Mouse (Mus musculus) megakaryocyte, adult 5-6 weeks (primary cell): ENCODE measurements around the gene Igfbp1. TPM values are rescaled to one million over a fixed set of nuclear protein-coding genes. Genes with fewer than 3 reads are reported as not detected.

ENCODE experiments used
- ATAC-seq: 2 replicates; pipeline ENCODE4 v1.8.0; 2016; ENCODE audit warnings: mild to moderate bottlenecking, inconsistent platforms; ENCODE audit not compliant: poor library complexity, severe bottlenecking
- total RNA-seq, 2 experiments: library from RNA; stranded (forward) in 1 of 2; stranded (reverse) in 1 of 2; fragments of 153-499, 151-499 nt in 1 of 2; fragments of 221-1000, 200-1000 nt in 1 of 2; gene quantifications; 2 replicates each; pipeline versions ENCODE4 v1.2.3 to v1.2.4; 2015 to 2017

The Igfbp1 gene
- total RNA-seq (2015) (not detected in 2 replicates), total RNA-seq (2017) (not detected in 2 replicates)

DNA sequence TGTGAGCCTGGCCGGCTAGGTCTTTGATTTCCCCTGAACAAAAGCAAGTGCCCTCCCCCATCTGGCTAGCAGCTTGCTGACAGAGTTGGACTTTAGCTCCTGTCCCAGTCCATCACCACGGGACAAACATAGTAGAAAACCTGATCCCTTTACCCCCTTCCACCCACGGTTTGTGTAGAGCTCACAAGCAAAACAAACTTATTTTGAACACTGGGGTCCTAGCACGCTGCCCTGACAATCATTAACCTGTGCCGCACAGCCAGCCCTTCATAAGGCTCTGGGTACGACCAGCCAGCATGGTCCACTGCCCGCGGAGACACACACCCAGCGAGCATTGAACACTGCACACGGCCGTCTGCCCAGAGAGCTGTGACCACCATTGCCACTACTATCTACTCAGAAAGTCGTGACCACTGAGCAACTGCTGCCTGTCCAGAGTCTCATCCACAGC lies at the start of gene Igfbp1:
Gene Igfbp1 (plus strand): TSS at position 292 of the 451 bp plus-strand sequence.
- ATAC-seq, result no peak

DNA sequence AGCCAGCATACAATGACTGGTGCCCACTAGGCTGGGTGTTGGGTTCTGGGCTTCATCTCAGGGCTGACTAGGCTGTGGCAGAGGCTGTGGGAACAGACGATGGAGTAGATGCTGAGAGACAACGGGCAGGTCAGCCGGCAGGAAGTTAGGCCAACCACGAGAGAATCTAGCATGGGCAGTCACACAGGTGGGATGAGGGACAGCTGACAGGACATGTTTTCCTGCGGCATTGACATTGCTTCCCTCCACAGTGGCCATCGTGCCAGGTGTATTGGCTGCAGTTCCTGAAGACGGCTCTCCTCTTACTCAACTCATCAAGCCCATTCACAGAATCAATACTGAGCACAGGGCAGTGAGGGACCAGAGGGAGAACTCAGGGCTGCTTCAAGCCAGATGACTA lies 49.6 kb upstream of the Igfbp1 start:
- ATAC-seq, result no peak

DNA sequence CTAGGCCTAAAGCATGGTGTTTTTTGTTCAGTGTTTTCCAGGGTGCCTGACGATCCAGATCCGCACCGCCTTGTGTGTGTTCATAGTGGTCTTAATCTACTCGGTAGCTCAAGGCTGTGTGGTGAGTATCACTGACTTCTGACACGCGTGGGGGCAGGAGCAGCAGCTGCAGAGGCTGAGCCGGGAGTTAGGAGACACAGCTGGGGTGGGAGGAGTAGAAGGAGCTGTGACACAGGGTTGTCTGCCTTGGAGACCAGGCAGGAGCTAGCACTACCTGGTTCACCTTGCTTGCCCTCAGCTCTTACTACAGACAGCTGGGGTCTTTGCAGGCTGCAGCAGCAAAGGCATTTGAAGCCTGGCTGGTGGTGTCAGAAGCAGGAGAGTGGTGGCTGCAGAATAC lies 48.1 kb upstream of the Igfbp1 start:
- no peak for ATAC-seq

DNA sequence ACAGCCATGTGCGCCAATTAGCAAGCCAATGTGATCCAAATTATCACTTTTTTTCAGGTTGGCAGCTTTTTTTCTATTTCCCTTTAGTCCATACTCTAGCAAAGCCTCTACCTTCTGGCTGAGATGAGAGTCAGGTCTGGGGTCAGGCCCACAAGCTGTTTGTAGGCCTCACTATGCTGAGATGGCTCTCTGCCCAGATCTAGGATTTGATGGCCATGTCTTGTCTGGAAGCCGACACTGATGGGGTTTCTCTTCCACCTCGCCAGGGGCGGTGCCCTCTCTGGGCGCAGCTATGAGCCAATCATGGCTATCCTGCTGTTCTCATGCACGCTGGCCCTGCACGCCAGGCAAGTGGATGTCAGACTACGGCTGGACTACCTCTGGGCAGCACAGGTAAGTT lies 47.1 kb upstream of the Igfbp1 start:
- ATAC-seq, result no peak

DNA sequence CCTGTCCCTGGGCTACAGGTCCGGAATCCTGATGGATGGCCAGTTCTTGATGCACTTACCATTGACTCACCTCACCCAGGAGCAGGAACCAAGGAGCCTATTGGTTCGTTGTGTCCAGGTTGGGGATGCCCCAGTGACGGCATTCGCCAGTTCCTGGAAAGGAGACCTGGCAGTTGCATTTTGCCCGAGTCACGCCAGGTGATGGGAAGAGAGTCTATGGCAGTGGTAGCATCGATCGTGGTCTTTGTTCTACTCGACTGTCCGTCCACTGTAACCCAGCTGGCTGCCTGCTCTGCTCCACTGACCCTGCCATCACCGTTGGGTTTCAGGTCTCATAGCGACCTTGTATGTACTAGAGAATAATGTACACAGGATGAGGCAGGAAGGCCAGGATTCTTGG lies 45.2 kb upstream of the Igfbp1 start:
- ATAC-seq, result no peak

DNA sequence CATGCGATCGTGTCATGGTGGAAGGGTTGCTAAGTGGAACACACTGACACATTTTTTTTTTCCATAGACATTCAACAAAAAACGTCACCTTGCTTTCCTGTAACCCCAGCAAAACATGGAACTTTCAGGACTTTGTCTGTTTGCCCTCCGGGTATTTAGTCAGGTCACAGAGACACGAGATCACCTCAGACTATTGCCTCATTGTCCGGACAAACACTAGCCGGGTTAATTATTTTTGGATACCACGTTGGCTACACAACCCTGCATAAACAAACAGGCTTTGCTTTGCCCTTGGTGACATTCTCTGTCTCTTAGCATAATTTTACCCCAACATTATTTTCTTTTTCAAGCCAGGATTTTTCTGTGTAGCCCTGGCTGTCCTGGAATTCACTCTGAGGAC lies 44.5 kb upstream of the Igfbp1 start:
- ATAC-seq, result no peak

DNA sequence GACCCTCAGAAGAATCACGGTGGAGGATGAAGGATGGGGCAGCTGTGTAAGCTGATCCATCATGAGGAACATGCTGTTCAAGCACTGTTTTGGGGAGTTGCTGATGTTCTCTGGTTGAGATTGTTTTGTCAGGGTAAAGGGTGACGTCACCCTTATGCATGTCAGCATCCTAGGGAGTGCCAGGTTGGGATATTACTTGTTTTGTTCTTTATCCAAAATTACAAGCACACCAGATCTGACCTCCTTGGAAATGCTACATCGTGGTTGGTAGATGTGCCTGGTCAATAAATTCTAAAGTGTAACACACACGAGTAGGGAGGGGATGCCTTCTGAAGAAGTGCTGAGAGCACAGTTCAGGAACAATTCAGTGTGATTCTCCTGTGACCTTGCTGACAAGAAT lies 41.2 kb upstream of the Igfbp1 start:
- no peak for ATAC-seq

DNA sequence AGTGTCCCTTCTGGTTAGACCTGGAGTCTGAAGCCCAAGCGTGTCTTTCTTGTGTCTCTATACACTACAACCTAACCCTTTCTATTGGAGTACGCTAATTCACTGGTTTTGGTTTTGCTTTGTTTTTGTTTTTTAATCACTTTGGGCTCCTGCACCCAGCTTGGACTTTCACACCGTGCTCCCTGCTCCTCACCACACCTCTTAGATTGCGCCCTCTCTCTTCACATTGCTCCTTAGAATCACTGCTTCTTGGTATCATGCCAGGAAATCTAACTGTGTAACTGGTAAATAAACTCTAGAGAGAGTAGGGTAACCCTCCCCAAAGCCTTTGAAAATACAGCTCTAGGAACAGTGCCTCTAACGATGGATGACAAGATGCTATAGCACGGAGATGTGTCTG lies 39.4 kb upstream of the Igfbp1 start:
- no peak for ATAC-seq

DNA sequence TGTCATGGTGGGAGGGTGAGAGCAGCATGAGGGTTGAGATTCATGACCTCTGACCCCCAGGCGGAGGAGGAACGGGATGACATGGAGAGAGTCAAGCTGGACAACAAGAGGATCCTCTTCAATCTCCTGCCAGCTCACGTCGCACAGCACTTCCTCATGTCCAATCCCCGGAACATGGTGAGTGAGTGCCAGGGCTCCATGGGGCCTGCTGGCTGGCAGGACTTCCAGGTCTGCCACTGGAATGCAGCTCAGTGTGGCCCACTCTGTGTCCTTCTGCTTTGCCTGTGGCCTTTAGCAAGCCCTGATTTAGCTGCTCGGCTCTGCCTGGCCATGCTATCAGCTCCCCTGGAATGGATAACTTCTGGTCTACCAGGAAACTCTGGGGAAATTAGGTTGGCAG lies 37.4 kb upstream of the Igfbp1 start:
- no peak for ATAC-seq

DNA sequence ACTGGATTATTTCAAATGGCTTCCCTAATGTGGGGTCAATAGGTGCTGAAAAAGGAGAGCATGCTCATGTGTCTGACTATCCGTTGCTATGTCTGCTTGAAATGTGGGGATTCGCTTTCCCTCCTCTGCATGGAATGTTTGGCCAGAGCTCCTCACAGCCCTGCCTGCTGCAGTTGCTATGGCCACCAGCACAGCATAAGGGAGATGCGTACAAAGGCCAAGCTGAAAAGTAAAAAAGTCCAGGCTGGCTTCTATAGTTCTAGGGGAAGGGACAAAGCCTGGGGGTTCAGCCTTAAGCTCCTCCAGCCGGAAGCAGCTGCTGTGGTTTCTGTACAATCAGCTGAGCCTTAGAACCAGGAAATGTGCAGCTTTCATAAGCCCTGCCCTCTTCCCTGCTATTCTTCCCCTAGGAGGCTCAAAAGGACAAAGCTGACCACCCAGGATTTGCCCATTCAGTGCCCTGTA lies 36.9 kb upstream of the Igfbp1 start:
- ATAC-seq, result no peak

DNA sequence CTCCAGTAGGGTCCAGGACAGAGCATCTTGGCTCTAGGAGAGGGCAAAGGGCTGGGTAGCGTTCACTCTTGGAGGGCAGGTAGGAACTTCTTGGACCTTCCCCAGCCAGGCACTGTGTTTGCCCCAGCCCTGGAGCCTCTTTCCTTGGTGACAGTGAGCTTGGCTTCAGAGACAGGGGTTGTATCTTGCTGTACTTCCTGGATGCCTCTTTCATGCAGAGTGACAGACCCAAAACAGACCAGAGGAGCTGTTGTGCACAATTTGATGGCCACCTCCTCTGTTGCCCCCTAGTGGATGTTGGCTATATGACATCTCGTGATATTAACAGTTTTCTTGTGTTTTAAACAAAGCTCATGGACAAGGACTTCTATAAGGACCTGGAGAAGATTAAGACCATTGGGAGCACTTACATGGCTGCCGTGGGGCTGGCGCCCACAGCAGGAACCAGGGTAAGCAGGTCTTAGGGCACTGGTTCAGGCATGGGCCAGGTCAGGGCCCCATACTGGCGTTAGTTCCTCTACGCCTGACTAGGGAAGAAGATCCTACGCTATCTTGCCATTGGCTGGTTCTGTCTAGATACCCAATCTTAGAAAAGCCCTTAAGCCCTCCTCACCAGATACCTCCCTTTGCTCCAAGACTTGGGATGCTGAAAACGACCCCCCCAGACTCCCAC lies 35.9 kb upstream of the Igfbp1 start:
- no peak for ATAC-seq

DNA sequence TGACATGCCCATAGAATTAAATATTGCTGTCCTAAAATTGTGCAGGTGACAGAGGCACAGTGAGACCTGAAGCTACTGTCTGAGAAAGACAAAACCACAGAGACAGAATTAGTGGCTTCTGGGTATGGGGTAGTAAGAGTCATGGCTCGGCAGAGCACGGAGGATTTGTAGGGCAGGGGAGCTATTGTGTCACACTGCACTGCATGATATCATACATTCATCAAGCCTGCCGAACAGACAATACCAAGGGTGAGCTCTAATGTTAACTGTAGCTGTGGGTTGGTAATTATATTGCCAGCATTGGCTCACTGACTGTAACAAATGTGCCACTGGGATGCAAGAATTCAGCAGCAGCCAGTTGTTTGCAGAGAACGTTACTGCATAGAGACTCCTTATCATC lies 33.2 kb upstream of the Igfbp1 start:
- ATAC-seq, result no peak

DNA sequence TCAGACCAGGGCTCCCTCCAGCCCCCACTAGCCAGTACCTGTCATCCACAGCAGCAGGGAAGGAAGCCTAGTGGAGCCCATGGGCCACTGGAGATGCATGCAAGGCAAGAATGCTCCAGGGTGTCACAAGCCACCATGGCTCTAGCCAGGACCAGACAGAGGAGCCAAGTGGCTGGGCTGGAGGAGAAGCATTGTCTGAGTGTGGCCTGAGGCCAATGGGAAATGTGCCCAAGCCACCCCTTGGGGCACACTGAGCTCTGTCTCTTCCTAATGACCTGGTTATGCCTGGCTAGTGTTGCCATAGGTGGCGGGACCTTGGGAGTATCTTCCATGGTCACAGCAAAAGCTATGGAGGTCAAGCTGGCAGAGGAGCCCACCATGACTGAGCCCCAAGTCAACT lies 27.9 kb upstream of the Igfbp1 start:
- ATAC-seq, result no peak

DNA sequence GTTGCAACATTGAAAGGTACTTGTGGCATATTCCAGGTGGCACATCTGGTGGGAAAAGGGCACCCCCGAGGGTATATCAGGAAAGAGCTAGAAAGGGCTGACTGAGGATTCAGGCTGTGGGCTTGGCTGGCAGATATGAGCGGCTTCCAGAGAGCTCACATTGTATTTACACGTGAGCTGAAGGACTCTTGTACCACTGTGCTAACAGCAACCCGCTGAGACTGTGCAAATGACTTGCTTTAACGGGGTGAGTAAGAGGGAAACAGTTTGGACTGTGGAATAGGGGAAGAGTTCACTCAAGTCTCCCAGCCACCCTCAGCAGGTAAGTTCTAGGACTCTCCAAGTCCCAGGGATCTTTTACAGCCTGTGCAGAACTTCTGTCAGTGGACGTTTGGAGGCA lies 23.9 kb upstream of the Igfbp1 start:
- no peak for ATAC-seq

DNA sequence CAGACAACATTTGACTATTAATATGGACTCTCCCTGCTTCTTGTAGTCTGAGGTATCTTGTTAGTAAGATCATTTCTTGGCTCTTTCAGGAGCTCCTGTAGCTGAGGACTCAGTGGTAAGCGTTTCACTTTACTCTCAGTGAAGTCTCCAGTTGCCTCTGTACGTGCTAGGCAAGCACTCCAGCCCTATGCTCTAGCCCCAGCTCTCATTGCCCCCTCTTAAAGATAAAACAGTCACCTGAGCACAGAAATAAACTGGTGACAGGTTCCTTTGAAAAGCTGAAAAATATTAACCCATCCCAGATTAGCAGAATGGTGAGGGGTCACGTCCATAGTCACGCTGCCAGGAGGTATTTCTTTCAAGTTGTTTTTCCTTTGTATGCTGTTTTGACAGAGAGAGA lies 18.9 kb upstream of the Igfbp1 start:
- ATAC-seq, result no peak

DNA sequence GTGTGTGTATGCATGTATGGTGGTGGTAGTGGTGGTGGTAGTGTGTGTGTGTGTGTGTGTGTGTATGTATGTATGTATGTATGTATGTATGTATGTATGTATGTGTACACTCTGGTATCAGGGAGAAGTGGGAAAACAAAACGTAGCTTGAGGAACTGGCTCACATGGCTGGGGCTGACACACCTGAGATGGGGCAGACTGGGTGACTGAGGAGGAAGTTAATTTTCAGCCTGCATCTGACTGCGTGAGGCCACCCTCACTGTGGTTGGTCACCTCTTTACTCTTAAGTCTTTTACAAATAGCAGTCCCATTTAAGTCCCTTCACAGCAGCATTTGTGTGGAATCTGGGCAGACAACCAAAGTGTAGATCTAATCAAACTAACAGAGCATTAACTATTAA lies 18.3 kb upstream of the Igfbp1 start:
- ATAC-seq, result no peak

DNA sequence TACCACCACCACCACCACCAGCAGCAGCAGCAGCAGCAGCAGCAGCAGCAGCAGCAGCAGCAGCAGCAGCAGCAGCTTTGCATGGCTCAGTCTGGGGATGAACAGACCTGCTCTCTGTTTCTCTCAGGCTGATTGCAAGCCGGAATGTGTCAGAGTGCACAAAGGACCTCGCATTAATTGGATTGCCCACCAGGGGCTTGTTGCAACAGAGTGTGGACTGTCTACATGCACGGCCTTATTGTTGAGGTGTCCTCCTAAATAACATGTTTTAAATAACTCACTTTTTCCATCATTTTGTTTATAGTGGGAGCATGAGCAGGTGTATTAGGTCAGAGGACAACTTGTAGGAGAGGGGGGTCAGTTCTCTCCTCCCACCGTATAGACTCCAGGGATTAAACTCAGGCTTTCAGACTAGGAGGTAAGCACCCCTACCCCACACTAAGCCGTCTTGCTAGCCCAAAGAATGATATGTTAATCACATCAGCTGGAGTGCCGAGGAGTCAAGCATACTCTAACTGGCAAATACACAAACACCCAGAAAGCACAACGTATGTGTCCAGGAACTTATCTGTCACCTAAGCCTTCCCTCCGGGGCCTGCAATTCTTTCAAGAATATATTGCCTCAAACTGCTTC lies 15.1 kb upstream of the Igfbp1 start:
- ATAC-seq, result no peak

DNA sequence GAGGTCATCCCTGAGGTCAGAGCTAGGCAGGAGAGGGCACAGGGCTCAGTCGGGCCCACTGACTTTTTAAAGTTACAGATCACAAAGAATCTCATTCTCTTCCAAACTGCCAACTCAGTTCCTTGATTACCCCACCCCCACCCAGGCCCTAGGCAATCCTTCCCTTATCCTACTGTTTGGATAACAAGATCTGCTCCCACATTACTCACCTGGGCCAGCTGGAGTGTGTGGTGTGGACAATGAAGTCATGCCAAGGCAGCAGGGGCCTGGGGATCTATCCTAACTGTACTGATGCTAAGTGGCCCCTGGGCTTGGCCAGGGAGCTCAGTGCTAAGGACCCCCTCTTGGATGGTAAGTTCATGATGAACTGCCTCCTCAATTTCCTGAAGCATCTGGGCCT lies 13.2 kb upstream of the Igfbp1 start:
- no peak for ATAC-seq

DNA sequence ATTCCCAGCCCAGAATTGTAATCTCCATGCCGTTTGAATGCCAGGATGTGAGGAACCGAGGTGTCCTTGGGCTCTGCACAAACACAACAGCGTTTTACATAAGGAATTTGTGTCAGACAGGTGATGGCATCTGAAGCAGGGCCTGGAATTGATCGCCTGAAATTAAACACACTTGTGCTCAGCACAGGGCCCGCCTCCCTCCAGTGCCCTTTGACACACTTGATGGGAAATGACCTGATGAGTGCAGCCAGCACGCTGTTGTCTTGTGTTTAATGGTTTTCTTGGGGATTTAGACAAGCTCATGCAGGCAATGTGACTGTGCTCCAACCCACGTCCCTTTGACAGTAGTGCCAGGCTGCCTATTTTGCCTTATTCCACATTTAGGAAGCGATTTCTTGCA lies 10.1 kb upstream of the Igfbp1 start:
- no peak for ATAC-seq

DNA sequence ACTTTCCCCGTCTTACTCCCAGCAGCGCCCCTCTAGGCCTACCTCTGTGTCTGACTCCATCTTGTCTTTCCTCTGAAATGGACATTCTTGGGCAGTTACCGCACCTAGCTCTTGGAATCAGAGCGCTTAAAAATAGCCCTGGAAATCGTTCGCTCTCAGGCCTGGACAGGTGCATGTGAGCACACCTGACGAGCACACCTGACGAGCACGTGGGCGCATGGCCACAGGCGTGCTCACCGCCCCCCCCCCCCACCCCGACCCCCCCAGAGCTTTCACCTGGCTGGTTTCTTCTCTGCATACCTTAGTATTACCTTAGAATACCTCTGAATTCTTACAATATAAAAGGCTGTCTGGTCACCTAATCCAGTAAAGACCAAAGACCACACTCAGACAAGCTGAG lies 9.1 kb upstream of the Igfbp1 start, which contains the start of gene Gm11985:
Gene Gm11985 (minus strand): TSS at position 101 of the 400 bp plus-strand sequence.
- ATAC-seq, result no peak

DNA sequence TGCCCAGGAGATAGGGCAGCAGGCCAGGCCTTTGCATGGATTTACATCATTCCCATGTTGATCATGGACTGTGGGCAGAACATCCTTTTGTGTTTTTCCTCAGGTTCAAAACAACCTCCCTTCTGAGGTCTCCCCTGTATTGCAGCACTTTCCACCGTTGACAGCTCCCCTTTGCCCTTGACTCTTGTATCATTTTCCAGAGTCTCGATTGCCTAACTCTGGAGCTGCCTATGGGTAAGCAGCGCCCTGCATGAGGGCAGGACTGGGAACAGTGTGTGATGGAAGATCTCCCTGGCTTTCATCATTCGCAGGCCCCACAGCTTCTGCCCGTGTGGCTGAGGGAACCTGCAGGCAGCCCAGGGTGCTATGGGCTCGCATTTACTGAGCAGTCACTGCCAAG lies 4.9 kb upstream of the Igfbp1 start:
- no peak for ATAC-seq

DNA sequence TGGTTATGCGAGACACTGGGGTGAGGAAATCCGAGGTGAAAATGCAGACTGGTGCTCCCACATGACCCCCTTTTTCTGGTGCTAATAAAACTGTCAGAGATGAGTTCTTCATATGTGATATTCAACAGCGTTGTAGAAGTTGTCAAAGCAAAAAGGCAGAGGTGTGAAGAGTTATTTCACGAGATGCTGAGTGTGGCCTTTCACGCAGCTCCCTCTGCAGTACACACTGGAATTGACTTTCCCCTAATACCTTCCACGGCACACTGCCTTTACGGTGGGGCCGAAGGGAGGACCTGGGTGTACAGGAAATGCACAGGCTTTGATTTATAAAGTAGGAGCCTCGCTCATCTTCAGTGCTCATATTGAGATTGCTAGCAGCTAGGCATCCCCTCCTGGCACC lies 4.4 kb upstream of the Igfbp1 start:
- ATAC-seq, result no peak
